Mouse (Mus musculus) olfactory bulb, adult 2 months (tissue): ENCODE data around the gene Furin.

Experiments
- CTCF ChIP-seq: fragments of 200-500 bp; IDR thresholded peaks from 2 replicates; pipeline ENCODE4 v1.5.1; 2012; ENCODE audit warnings: low read depth, mild to moderate bottlenecking, low read length, moderate library complexity; ENCODE audit not compliant: insufficient read depth
- POLR2A ChIP-seq: fragments of 200-500 bp; IDR thresholded peaks from 2 replicates; pipeline ENCODE4 v1.6.1; 2012; ENCODE audit warnings: mild to moderate bottlenecking, low read depth, low read length, moderate library complexity; ENCODE audit not compliant: insufficient read depth

DNA sequence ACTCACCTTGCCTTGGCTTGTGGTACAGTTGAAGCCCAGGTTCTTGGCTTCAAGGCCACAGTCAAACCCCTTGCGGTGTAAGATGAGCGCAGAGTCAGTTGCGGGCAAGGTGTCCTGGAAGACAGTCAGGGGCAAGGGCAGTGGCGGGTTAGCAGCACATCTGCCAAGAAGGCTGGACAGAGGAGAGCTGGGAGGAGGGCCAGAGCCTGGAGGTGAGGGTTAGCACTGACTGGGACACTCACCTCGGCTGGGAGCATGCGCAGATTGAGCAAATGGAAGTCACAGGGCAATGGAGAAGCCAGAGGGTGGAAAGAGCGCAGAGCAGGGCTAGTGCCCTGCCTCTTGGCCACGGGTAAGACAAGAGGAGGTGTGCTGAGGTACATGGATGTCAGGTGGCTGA lies 52.3 kb downstream of the Furin start:
- no peak for TF ChIP-seq CTCF
- TF ChIP-seq POLR2A = no peak
